Mouse (Mus musculus) liver, embryonic 11.5 days (tissue): ENCODE measurements around the gene 5430427O19Rik. TPM values are rescaled to one million over a fixed set of nuclear protein-coding genes. Genes with fewer than 3 reads are reported as not detected.

Experiments used
- polyA plus RNA-seq: library from polyadenylated mRNA; unstranded; fragments of >200 nt; fragmentation: Nextera tagmentation; extraction: Ambion mirVana; gene quantifications from 2 replicates; pipeline ENCODE4 v1.2.1, GENCODE M21; 2014

5430427O19Rik gene
- polyA plus RNA-seq, 1 experiment from 2014 or later: 0.23 TPM

Other genes with a start within 250 kb of the 5430427O19Rik start
- 6.9 and 7.1 TPM in 2 replicates for gene Gk, start 93.5 kb upstream of the 5430427O19Rik start, polyA plus RNA-seq
- not detected in 2 replicates for gene Samt3, start 173.8 kb downstream of the 5430427O19Rik start, polyA plus RNA-seq